Mouse (Mus musculus) ES-E14 (cell line): ENCODE results near the gene Otor. TPM values are rescaled to one million over a fixed set of nuclear protein-coding genes. Genes with fewer than 3 reads are reported as not detected.

Experiments
- DNase-seq: peaks from one replicate; pipeline ENCODE4 v3.0.0-alpha.2; 2013; ENCODE audit warnings: low read depth, low spot score
- H3K27ac ChIP-seq: 2 replicates; pipeline ENCODE4 v1.5.1; 2012; ENCODE audit warnings: low read depth, mild to moderate bottlenecking, low read length, moderate library complexity, mixed read lengths; ENCODE audit not compliant: poor library complexity, insufficient read depth, severe bottlenecking
- H3K36me3 ChIP-seq: 2 replicates; pipeline ENCODE4 v1.6.1; 2012; ENCODE audit warnings: mild to moderate bottlenecking, low read length, moderate library complexity, mixed read lengths; ENCODE audit not compliant: control insufficient read depth, poor library complexity, insufficient read depth, severe bottlenecking
- H3K4me1 ChIP-seq, 2 experiments: fragments of 150-350 bp in 1 of 2; sonication (generic) in 1 of 2; 2 replicates each; pipeline ENCODE4 v1.6.1; 2012; ENCODE audit warnings: low read length in 2 of 2, mild to moderate bottlenecking in 1 of 2, mixed read lengths in 1 of 2; ENCODE audit not compliant: control insufficient read depth in 2 of 2, insufficient read depth in 2 of 2, poor library complexity in 1 of 2
- H3K4me3 ChIP-seq, 2 experiments: fragments of 150-350 bp in 1 of 2; sonication (generic) in 1 of 2; 2 replicates each; pipeline ENCODE4 v1.5.1; 2012; ENCODE audit warnings: low read length in 2 of 2, low read depth in 1 of 2, mild to moderate bottlenecking in 1 of 2, mixed read lengths in 1 of 2; ENCODE audit not compliant: insufficient read depth in 1 of 2, poor library complexity in 1 of 2, severe bottlenecking in 1 of 2
- H3K9ac ChIP-seq: 2 replicates; pipeline ENCODE4 v1.6.1; 2012; ENCODE audit warnings: low read depth, mild to moderate bottlenecking, low read length, mixed read lengths; ENCODE audit not compliant: poor library complexity, insufficient read depth, severe bottlenecking
- H3K9me3 ChIP-seq: fragments of 150-350 bp; sonication (generic); 2 replicates; pipeline ENCODE4 v1.6.1; 2012; ENCODE audit warnings: low read depth, mild to moderate bottlenecking, low read length; ENCODE audit not compliant: control insufficient read depth, insufficient read depth
- CHD2 ChIP-seq: IDR thresholded peaks from 2 replicates; pipeline ENCODE4 v1.6.1; 2014; ENCODE audit warnings: mild to moderate bottlenecking, low read depth, low read length, inconsistent platforms
- HCFC1 ChIP-seq: IDR thresholded peaks from 2 replicates; pipeline ENCODE4 v1.6.1; 2012; ENCODE audit warnings: low read length, inconsistent platforms, borderline replicate concordance; ENCODE audit not compliant: insufficient read depth
- MAFK ChIP-seq: IDR thresholded peaks from 2 replicates; pipeline ENCODE4 v1.6.1; 2014; ENCODE audit warnings: mild to moderate bottlenecking, low read depth, low read length, inconsistent platforms; ENCODE audit not compliant: insufficient read depth
- ZC3H11A ChIP-seq: IDR thresholded peaks from 2 replicates; pipeline ENCODE4 v1.6.1; 2012; ENCODE audit warnings: low read depth, mild to moderate bottlenecking, inconsistent platforms, low read length, borderline replicate concordance
- ZNF384 ChIP-seq: IDR thresholded peaks from 2 replicates; pipeline ENCODE4 v1.6.1; 2012; ENCODE audit warnings: low read depth, low read length, inconsistent platforms
- in situ Hi-C, 2 experiments: fragments of 600-800 bp; cut with MboI; formaldehyde crosslinking; loops; one replicate each; pipeline ENCODE4 v1.15.1; 2025; ENCODE audit warnings: low sequenced_read_pairs in 2 of 2, inconsistent platforms in 1 of 2; ENCODE audit not compliant: unreplicated experiment in 2 of 2
- total RNA-seq: library from RNA; depleted of rRNA; stranded (reverse); fragments of 300-350 nt; gene quantifications from 2 replicates; pipeline ENCODE4 v1.2.3, GENCODE M21; 2012

Gene Otor
- total RNA-seq, 1 experiment: not detected

GRCm38 (mm10) chr2:143089866-143090265 is 11.6 kb downstream of the Otor start:
- DNase-seq: no peak
- Histone ChIP-seq H3K27ac (no peak overlapping the region), H3K36me3 (no peaks in the 10 kb centered on the region), H3K4me1 (0 out of 4 replicates have a peak, but pooled peaks cover 0 to 1% of the 10 kb centered on the region in 2 experiments), H3K9ac (no peak overlapping the region), H3K4me3 (no peak overlapping the region), H3K9me3 (no peaks in the 10 kb centered on the region)
- in situ Hi-C loops: no loop called here
- TF ChIP-seq ZNF384 (no peak), HCFC1 (no peak), ZC3H11A (no peak), CHD2 (no peak), MAFK (no peak)

- H3K27ac ChIP-seq: no peak overlapping the region
- no peak overlapping the region for H3K9ac ChIP-seq
- H3K4me3 ChIP-seq: no peak overlapping the region
- in situ Hi-C loops: no loop called here
- H3K36me3 ChIP-seq: no peaks in the 10 kb centered on the region
- H3K4me1 ChIP-seq: 0 out of 4 replicates have a peak, but pooled peaks cover 0 to 1% of the 10 kb centered on the region in 2 experiments
- no peaks in the 10 kb centered on the region for H3K9me3 ChIP-seq
- TF ChIP-seq ZC3H11A (peak; percentile 79), MAFK (no peak), HCFC1 (no peak), CHD2 (no peak), ZNF384 (no peak)
- peak; percentile 47 for DNase-seq
Observed at GRCm38 (mm10) chr2:143093726-143094125, 15.5 kb downstream of the Otor start.

GRCm38 (mm10) chr2:143094761-143095160 is 16.5 kb downstream of the Otor start:
- Histone ChIP-seq H3K27ac (no peak overlapping the region), H3K9ac (no peak overlapping the region), H3K4me1 (0 out of 4 replicates have a peak, but pooled peaks cover 0 to 1% of the 10 kb centered on the region in 2 experiments), H3K4me3 (no peak overlapping the region), H3K9me3 (no peaks in the 10 kb centered on the region), H3K36me3 (no peaks in the 10 kb centered on the region)
- no peak for DNase-seq
- TF ChIP-seq CHD2 (no peak), ZC3H11A (no peak), MAFK (no peak), ZNF384 (no peak), HCFC1 (no peak)
- in situ Hi-C loops: no loop called here

GRCm38 (mm10) chr2:143097170-143097569 is 18.9 kb downstream of the Otor start:
- in situ Hi-C loops: no loop called here
- Histone ChIP-seq H3K36me3 (no peaks in the 10 kb centered on the region), H3K27ac (no peak overlapping the region), H3K9me3 (no peaks in the 10 kb centered on the region), H3K4me3 (no peak overlapping the region), H3K4me1 (0 out of 4 replicates have a peak, but pooled peaks cover 0 to 1% of the 10 kb centered on the region in 2 experiments), H3K9ac (no peak overlapping the region)
- TF ChIP-seq ZC3H11A: no peak
- no peak for TF ChIP-seq CHD2
- no peak for TF ChIP-seq HCFC1
- no peak for DNase-seq

- Histone ChIP-seq H3K27ac (no peak overlapping the region), H3K4me1 (peaks cover 0 to 10% of the 10 kb centered on the region in 2 experiments; a peak in 2 of 4 replicates), H3K36me3 (no peaks in the 10 kb centered on the region), H3K9me3 (no peaks in the 10 kb centered on the region), H3K9ac (no peak overlapping the region), H3K4me3 (no peak overlapping the region)
- DNase-seq: peak; percentile 38
- in situ Hi-C loops: loop anchor here in 1 of 2 experiments (10.0 kb wide), 1 partner anchor 671 kb away; no protein-coding TSS in a partner anchor
- no peak for TF ChIP-seq ZNF384
- TF ChIP-seq MAFK: no peak
- TF ChIP-seq CHD2: no peak
- peak; percentile 62; the same call in 1 of the 2 replicates for TF ChIP-seq ZC3H11A
Observed at GRCm38 (mm10) chr2:143113859-143114258, 35.6 kb downstream of the Otor start.
